Mouse (Mus musculus) thymus, adult 2 months (tissue): ENCODE data around the gene Cabp1. TPM values are rescaled to one million over a fixed set of nuclear protein-coding genes. Genes with fewer than 3 reads are reported as not detected.

ENCODE experiments used
- DNase-seq: peaks from one replicate; pipeline ENCODE4 v3.0.0; 2021
- H3K27ac ChIP-seq: fragments of 200-500 bp; 2 replicates; pipeline ENCODE4 v1.5.1; 2012; ENCODE audit warnings: low read length, control low read depth; ENCODE audit not compliant: control insufficient read depth, insufficient read depth
- H3K27me3 ChIP-seq: fragments of 200-500 bp; 2 replicates; pipeline ENCODE4 v1.6.1; 2012; ENCODE audit warnings: mild to moderate bottlenecking, low read length, moderate library complexity, mixed read lengths; ENCODE audit not compliant: control insufficient read depth, insufficient read depth
- H3K36me3 ChIP-seq: fragments of 200-500 bp; 2 replicates; pipeline ENCODE4 v1.6.1; 2012; ENCODE audit warnings: mild to moderate bottlenecking, low read length, moderate library complexity; ENCODE audit not compliant: control insufficient read depth, insufficient read depth
- H3K4me1 ChIP-seq: fragments of 200-500 bp; replicated peaks from 2 replicates; pipeline ENCODE4 v1.6.1; 2012; ENCODE audit warnings: low read length; ENCODE audit not compliant: control insufficient read depth, insufficient read depth
- H3K4me3 ChIP-seq: fragments of 200-500 bp; 2 replicates; pipeline ENCODE4 v1.5.1; 2012; ENCODE audit warnings: mild to moderate bottlenecking, low read length, control low read depth, moderate library complexity; ENCODE audit not compliant: control insufficient read depth, insufficient read depth
- CTCF ChIP-seq: fragments of 200-500 bp; IDR thresholded peaks from 2 replicates; pipeline ENCODE4 v1.5.1; 2012; ENCODE audit warnings: mild to moderate bottlenecking, control low read depth, low read length, moderate library complexity, borderline replicate concordance; ENCODE audit not compliant: control insufficient read depth, poor library complexity, insufficient read depth; ENCODE audit errors: extremely low read depth
- POLR2A ChIP-seq: fragments of 200-500 bp; IDR thresholded peaks from 2 replicates; pipeline ENCODE4 v1.6.1; 2012; ENCODE audit warnings: mild to moderate bottlenecking, low read length, control low read depth, moderate library complexity; ENCODE audit not compliant: control insufficient read depth, poor library complexity, insufficient read depth; ENCODE audit errors: extremely low read depth
- WGBS: fragments of 180-500 bp; shearing (Covaris S2); methylation state at CpG from one replicate; pipeline ENCODE4 v1.1.7; 2018; 5-methylcytosine and 5-hydroxymethylcytosine counted together
- polyA plus RNA-seq: library from polyadenylated mRNA; depleted of rRNA; stranded (reverse); fragments of >200 nt; gene quantifications from 2 replicates; pipeline ENCODE4 v1.2.3, GENCODE M21; 2012

The Cabp1 gene
- polyA plus RNA-seq, 1 experiment, result 0.58 TPM

DNA sequence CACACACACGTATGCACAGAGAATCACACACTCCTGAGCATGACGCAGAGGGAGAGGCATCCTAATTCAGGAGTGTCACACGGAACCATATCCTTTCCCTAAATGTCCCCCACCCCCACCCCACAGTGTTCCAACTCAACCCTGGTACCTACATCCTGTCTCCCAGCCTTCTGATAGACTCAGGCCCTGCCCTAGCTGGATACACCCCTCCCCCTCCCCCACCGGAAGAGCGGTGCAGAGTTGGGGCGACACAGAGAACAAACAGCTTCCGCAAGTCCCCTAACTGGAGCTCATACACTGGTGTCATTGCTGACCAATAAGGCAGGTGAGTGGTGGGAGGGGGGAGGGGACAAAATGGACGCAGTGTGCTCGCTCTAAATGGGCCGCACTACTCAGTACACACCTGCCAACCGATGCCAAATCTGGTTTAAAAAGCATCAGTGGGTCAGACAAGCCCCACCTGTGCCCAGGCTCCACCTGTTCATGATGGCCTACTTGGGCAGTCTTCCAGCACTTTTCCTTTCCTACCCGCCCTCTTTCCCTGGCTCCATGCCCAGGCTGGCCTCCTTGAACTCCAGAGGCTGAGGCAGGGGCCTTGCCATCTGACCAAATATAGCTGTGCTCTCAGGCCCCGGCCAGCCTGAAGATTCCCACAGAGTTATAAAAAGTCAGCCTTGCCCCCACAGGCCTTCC, 12.8 kb downstream of the Cabp1 start:
- Histone ChIP-seq H3K27me3 (peaks cover under 1% of the 10 kb centered on the region; the same call in 1 of the 2 replicates), H3K27ac (no peak overlapping the region), H3K4me3 (no peak overlapping the region), H3K36me3 (no peaks in the 10 kb centered on the region), H3K4me1 (peaks cover 14% of the 10 kb centered on the region)
- 78% methylated on average over 13 of the region's 13 CpGs for WGBS
- TF ChIP-seq CTCF (no peak), POLR2A (no peak)
- DNase-seq, result peak; percentile 46

DNA sequence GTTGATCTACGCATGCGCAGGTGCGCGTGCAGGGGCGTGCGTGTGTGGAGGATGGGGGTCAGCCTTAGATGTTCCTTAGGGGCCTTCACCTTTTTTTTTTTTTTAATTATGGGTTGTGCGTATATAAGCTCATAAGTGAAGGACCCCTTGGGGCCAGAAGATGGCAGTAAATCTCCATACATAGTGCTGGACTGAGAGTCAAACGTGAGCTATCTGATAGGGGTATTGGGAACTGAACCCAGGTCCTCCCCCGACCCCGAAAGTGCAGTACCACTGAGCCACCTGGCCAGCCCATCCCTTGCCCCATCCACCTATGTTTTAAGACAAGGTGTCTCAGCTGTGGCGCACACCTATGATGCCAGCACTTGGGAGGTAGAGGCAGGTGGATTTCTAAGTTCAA, 14.6 kb downstream of the Cabp1 start:
- TF ChIP-seq CTCF (no peak), POLR2A (no peak)
- Histone ChIP-seq H3K27ac (no peak overlapping the region), H3K27me3 (no peaks in the 10 kb centered on the region), H3K36me3 (no peaks in the 10 kb centered on the region), H3K4me3 (no peak overlapping the region), H3K4me1 (peaks cover 14% of the 10 kb centered on the region)
- no peak for DNase-seq
- 99% methylated on average over 11 of the region's 11 CpGs for WGBS

DNA sequence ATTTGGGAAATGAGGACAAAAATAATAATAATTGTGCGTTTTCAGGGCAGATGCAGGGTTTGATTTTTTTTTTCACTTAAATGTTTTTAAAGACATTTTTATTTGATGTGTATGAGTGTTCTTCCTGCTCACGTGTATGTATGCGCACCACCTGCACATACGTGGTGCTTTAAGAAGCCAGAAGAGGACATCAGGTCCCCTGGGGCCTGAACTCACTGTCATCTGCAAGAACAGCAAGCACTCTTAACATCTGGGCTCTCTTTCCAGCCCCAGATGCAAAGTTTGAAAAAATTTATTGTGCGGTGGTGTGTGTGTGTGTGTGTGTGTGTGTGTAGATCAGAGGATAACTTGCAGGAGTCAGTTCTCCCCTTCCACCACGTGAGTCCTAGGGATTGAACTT, 16.3 kb downstream of the Cabp1 start:
- no peak overlapping the region for H3K4me3 ChIP-seq
- WGBS, result 89% methylated on average over 6 of the region's 6 CpGs
- no peaks in the 10 kb centered on the region for H3K27me3 ChIP-seq
- no peak for DNase-seq
- TF ChIP-seq POLR2A (no peak), CTCF (no peak)
- H3K4me1 ChIP-seq, result peaks cover 14% of the 10 kb centered on the region
- no peak overlapping the region for H3K27ac ChIP-seq
- no peaks in the 10 kb centered on the region for H3K36me3 ChIP-seq

DNA sequence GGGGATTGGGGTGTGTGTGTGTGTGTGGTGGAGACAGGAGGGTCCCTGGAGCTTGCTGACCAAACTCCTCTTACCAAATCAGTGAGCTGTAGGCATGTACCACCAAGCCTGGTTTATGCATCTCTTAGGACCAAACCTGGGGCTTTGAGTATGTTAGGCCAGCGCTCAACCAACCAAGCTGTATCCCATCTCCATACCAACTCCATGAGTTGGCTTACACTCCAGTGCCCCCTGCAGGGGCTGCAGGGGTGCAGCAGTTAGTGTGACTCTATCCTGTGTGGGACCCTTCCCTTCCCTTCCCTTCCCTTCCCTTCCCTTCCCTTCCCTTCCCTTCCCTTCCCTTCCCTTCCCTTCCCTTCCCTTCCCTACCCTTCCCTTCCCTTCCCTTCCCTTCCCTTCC, 19.6 kb downstream of the Cabp1 start:
- no peak for TF ChIP-seq POLR2A
- peak; percentile 47; the same call in 1 of the 2 replicates for TF ChIP-seq CTCF
- no peaks in the 10 kb centered on the region for H3K36me3 ChIP-seq

DNA sequence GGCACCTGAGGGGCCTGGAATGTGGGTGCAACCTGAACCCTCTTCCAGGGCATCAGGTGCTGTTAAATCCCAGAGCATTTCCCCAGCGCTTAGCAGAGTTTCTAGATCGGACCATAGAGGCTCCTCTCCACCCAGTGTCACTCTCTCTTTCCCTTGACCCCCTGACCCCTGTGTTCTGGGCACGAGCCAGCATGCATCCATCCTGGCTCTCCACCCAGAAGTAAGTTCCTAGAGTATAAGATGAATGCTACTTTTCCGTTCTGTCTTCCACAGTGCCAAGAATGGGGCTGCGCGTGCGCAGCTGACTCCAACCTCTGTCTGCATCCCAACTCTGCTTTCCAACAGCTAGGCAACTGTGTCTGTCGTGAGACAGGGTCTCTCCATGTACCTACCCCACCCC, 24.0 kb downstream of the Cabp1 start:
- no peak for DNase-seq
- TF ChIP-seq CTCF, result no peak
- no peak for TF ChIP-seq POLR2A
- H3K27me3 ChIP-seq, result no peaks in the 10 kb centered on the region
- H3K27ac ChIP-seq, result no peak overlapping the region
- no peaks in the 10 kb centered on the region for H3K36me3 ChIP-seq
- no peak overlapping the region for H3K4me3 ChIP-seq
- 98% methylated on average over 8 of the region's 8 CpGs for WGBS
- H3K4me1 ChIP-seq, result peaks cover 21% of the 10 kb centered on the region

More for the DNA sequence above, 19.6 kb downstream of the Cabp1 start:
- H3K27ac ChIP-seq, result no peak overlapping the region
- no peaks in the 10 kb centered on the region for H3K4me1 ChIP-seq
- H3K4me3 ChIP-seq, result no peak overlapping the region
- DNase-seq, result peak; percentile 25
- no peaks in the 10 kb centered on the region for H3K27me3 ChIP-seq
- WGBS, result 80% methylated on average over 1 of the region's 1 CpGs

DNA sequence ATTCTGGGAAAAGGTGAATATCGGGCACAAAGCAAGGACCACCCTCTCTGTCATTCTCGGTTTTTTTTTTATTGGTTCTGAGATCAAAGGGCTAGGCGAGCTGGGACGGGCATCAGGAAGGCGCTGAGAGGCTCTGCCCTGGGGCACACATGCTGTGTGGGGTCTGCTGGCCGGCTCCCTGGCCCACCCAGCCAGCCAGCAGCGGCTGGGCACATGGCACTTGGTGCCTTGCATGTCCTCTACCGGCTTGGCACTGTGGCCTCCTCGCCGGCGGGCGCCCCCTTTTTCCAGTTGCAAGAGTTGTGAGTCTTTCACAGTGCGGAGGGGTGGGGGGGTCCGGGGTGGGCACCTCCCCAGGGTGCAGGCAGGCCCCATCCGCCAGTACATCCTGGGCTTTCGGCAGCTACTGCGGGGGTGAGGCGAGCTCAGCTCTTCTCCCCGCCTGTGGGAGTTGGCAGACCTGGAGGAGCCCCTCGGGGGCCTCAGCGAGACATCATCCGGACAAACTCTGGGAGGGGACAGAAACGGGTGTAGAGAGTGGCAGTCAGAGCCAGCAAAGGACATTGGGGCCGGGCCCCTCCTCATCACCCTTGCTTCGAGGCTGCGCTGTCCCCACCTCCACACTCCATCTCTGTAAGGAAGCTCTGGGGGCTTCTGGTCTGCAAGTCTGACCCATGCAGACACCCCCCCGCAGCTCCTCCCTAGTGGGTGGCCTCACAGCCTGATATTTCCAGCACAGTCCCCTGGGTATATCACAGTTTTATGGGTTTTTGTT, 25.4 kb downstream of the Cabp1 start:
- WGBS, result 87% methylated on average over 27 of the region's 27 CpGs
- peaks cover 21% of the 10 kb centered on the region for H3K4me1 ChIP-seq
- H3K4me3 ChIP-seq, result no peak overlapping the region
- DNase-seq, result no peak
- H3K27ac ChIP-seq, result no peak overlapping the region
- TF ChIP-seq POLR2A (no peak), CTCF (no peak)
- no peaks in the 10 kb centered on the region for H3K27me3 ChIP-seq
- no peaks in the 10 kb centered on the region for H3K36me3 ChIP-seq

DNA sequence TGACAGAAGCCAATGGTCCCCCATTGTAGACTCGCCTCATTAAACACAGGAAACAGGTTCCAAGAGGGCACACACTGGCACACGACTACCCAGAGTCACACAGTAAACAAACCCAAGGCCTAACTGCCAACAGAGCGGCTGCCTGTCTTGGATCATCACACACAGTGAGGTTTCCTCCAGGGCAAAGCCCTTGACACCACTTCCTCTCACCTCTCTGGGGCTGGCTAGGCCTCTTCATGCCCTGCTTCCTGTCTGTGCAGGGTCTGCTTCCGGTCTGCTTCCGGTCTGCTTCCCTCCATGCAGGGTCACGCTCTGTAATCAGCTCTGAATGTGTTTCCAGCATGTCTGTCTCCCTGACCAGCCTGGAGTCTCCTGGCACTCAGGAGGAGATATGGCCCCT, 26.8 kb downstream of the Cabp1 start:
- peak; percentile 75 for DNase-seq
- no peaks in the 10 kb centered on the region for H3K36me3 ChIP-seq
- no peak overlapping the region for H3K4me3 ChIP-seq
- peak overlapping the region; percentile 94 for H3K27ac ChIP-seq
- peaks cover 21% of the 10 kb centered on the region for H3K4me1 ChIP-seq
- H3K27me3 ChIP-seq, result no peaks in the 10 kb centered on the region
- TF ChIP-seq CTCF, result no peak
- peak; percentile 46; the same call in 1 of the 2 replicates for TF ChIP-seq POLR2A
- WGBS, result 7% methylated on average over 6 of the region's 6 CpGs
